Mouse (Mus musculus) spleen, postnatal 36 days (tissue): Measurements from ENCODE around the gene Unc45b.

ENCODE experiments used
- DNase-seq, 2 experiments: peaks; one replicate each; pipeline ENCODE4 v3.0.0; 2022; ENCODE audit warnings: low spot score in 2 of 2, mixed read lengths in 1 of 2

Gene Unc45b

GRCm38 (mm10) chr11:82910250-82910649, at the start of gene Unc45b:
Gene Unc45b, plus strand, starts transcription at chr11:82910550.
- no peak for DNase-seq

GRCm38 (mm10) chr11:82860759-82861158, 49.6 kb upstream of the Unc45b start:
- DNase-seq = no peak

DNA sequence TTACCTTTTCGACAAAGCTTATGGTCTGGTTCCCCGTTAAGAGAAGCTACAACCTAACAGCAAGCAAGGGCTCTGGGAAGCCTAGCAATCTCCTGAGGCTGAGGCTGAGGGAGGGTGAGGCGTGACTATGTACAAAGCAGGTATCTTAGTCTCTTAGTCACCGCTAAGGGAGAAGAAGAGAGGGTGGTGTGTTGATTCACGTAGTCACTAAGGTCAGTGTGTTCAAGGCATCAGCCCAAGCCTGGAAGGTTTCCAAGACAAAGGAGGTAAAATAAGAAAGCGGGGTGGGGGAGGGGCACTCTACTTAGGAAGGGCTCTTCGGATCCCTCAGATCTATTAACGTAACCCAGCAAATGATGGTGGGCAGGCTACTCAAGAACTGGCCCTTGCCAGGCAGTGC, 48.8 kb upstream of the Unc45b start:
- DNase-seq = no peak

DNA sequence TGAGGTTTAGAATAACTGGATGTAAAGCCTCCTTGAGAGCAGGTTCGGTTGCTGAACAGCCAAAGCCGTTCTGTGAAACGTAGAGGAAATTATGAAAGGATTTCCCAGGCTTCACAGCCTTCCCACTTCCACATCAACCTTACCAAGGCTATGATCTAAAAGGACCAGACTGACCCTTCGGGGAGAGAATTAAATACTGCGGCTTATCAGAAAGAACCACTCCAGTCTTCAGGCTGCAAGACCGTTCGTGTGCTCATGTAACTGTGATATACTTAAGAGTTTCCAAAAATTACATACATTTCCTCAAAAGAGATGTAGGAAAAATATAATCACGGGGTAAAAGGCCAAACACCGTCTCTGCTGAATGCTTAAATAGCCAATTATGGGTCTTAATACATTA, 47.7 kb upstream of the Unc45b start:
- no peak for DNase-seq

GRCm38 (mm10) chr11:82863059-82863458, 47.3 kb upstream of the Unc45b start:
- DNase-seq = no peak

- DNase-seq = no peak
Observed at GRCm38 (mm10) chr11:82863488-82863931, 46.8 kb upstream of the Unc45b start.

- no peak for DNase-seq
Observed at GRCm38 (mm10) chr11:82865957-82866356, 44.4 kb upstream of the Unc45b start.

DNA sequence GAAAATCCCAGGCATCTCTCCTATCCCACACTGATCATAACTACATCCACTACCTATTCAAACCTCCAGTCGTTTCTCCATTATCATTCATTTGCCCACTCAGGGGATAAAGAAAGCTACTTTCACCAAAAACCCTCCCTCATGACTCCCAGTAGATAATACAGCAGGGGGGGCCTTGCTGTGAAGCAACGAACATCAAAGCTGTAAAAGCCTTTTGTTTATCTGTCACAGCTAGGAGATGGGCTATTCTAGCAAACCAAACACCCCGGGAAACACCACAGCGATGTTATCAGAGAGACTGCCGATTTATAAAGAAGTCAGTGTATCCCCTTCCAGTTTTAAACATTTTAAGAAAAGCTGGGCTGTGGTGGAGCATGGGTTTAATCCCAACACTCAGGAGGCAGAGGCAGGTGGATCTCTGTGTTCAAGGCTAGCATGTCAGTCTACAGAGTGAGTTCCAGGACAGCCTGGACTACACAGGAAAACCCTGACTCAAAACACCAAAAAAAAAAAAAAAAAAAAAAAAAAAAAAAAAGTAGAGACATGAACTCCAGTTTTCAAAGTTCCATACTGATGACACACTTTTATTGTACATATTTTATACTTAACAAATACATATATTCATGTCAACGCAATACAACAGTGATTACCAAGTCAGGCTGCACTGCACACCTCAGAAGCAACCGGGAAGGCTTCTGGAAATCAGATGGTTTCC, 43.3 kb upstream of the Unc45b start:
- DNase-seq = no peak

DNA sequence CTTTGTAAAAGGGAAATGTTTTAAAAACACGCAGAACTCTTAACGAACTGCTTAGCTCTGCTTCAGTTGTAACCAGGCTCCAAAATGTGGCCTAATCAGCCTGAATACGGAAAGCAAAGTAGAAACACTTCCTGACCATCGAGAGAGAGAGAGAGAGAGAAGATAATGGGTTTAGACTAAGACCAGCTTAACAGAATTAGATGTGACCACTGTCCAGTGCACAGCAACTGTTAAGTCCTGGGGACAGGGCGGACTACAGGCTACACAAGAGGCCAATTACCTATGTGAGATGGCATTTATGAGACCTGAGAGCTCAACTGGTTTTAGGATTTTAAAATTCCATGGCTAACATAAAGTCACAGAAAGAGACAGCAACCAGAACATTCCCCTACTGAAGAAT, 42.4 kb upstream of the Unc45b start:
- no peak for DNase-seq

GRCm38 (mm10) chr11:82869506-82870172, 40.7 kb upstream of the Unc45b start:
- DNase-seq = no peak

DNA sequence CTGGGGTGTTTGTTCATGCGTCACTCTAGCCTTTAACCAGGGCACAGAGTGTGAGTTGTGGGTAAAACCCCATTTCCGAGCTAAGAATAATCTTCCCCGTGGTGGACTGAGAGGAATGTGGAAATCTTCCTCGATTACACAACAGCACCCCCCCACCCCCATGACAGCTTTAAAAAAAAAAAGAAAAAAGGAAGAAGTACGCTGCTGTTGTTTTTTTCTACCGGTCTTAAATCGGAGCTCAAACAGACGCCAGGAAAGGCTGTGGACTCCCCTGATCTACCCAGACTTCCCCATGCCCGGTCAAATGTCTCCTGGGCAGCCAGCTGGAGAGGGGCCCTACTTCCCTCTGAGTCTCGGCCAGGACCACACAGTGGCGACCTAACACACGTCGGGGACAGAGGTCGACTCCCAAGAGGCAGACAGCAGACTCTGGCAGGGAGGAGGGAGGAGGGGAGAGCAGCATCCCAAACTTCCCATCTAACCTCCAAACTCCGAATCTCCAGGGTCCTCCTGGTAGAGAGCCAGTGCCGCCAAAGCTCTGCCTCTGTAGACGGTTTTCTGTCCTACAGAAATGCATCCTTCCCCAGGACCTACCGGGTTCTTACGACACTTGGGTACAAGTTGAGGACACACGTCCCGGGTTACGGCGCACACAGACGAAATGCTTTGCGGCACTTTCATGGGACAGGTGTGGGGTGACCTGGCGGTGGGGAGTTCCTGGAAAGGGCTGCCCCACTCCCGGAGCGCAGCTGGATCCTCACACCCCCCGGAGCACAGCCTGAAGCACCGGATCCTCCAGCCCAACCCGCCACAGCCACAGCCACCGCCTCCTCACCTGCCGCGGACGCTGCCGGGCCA, 39.9 kb upstream of the Unc45b start:
- DNase-seq = peak; percentile 31 to 62

DNA sequence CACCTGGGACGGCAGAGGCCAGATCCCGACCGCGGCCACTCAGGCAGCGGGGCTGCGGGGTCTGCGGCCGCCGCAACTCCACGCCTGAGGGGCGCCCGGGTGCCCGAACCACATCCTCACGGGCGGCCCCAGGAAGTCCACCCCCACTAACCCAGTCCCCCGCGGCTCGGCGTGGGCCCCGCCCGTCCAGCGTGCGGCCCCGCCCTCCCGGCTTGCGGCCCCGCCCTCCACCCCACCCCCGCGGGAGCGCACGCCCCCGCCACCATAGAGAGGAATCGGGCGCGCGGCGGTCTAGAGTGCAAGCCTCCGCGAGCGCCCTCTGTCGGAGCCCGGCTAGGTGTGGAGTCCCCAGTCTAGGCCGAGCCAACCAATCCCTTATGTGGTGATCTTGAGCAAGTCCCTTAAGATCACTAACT, 39.3 kb upstream of the Unc45b start, which contains the start of gene Rffl:
Gene Rffl, minus strand, starts transcription at position 180 of the 416 bp plus-strand sequence.
- peak; percentile 89 to 93 for DNase-seq

DNA sequence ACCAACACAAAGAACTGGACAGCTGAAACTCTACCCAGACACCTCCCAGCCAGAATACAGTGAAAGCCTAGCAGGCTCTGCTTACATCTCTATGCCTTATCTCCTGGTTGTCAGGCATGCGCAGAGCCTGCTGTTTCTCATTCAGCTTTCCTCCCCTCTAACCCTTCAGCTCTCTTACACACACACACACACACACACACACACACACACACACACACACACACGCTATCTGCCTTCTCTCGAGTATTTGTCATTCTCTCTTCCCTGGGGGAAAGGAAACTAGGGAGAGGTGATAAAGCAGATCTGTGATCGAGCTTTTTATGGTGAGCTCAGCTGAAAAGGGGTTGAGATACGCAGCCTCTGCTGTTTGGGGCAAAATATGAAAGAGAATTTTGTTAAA, 35.4 kb upstream of the Unc45b start:
- DNase-seq = no peak

GRCm38 (mm10) chr11:82875631-82876030, 34.7 kb upstream of the Unc45b start:
- no peak for DNase-seq

- no peak for DNase-seq
Observed at GRCm38 (mm10) chr11:82877726-82878344, 32.5 kb upstream of the Unc45b start.

DNA sequence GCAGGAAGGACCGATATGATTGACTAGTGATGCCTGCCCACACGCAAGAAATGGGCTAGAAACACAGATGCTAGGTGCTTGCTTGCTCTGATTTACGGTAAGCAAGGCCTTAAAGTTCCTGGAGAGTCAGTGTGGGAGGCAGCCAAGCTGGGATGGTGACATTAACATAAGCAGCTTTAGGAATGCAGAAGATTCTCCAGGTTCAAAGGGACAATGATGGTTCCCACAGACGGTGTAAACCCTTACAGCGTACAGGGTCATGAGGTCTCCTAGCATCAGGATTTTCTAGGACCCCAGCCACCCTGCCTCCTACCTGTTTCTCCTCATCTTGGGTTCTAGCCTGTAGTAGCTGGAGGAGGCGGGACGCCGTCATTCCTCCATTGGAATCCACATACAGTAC, 27.2 kb upstream of the Unc45b start:
- no peak for DNase-seq

- no peak for DNase-seq
Observed at GRCm38 (mm10) chr11:82886559-82886958, 23.8 kb upstream of the Unc45b start.

GRCm38 (mm10) chr11:82888491-82888946, 21.8 kb upstream of the Unc45b start:
- DNase-seq = no peak

DNA sequence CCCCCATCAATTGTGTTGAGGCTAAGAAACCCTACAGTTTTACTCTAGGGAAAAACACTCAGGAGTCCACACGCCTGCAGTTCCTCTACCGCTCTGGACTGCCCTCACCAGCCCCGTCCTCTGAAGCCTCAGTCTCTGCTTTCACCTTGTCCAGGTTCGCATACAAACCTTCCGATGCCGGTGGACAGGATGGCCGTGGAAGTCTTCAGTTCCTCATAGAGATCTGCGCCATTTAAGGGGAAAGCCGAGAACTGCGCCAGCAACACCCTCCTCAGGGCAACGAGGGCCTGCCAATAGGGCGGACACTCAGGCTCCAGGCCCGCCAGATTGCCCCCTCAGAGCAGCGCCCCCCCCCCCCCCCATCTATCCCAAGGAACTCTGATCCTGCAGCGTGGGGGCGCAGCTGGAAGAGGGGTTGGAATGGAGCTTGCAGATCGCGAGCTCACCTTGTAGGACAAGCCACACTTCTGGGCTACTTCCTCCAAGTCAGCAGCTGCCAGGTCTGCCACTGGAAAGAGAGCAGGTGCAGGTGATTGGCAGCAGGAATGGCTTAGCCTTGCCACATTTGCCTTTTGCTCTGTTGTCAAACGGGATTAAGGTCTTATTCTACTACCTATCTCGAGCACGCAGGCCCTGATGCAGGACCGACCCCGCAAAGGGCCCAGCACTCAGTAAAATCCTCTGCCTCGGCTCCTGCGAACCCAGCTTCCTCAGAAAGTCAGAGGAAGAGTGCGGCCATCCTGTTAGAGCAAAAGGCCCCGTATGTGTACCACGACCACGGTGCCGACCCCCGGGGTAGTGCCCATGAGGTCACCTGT, 20.6 kb upstream of the Unc45b start:
- peak in 1 of 2 experiments; percentile 15 for DNase-seq

- peak; percentile 92 to 95 for DNase-seq
Observed at GRCm38 (mm10) chr11:82890342-82890762, 20.0 kb upstream of the Unc45b start, which contains the start of gene Rad51d. Gene Rad51d, minus strand, starts transcription at chr11:82890614.

GRCm38 (mm10) chr11:82891936-82892335, 18.4 kb upstream of the Unc45b start, which contains the start of gene Fndc8:
Gene Fndc8, plus strand, starts transcription at chr11:82892124.
- DNase-seq = no peak
